Mouse (Mus musculus) heart, adult 2 months (tissue): ENCODE data around the gene BC034090.

Experiments
- CTCF ChIP-seq: fragments of 200-600 bp; IDR thresholded peaks from 2 replicates; pipeline ENCODE4 v1.8.1; 2022; ENCODE audit warnings: antibody characterized with exemption, mild to moderate bottlenecking, moderate library complexity
- POLR2A ChIP-seq: fragments of 200-500 bp; IDR thresholded peaks from 2 replicates; pipeline ENCODE4 v1.6.1; 2011; ENCODE audit warnings: mild to moderate bottlenecking, low read depth, low read length, control low read depth; ENCODE audit not compliant: insufficient read depth

GRCm38 (mm10) chr1:155203954-155204353 lies 40.3 kb downstream of the BC034090 start:
- no peak for TF ChIP-seq CTCF
- TF ChIP-seq POLR2A = no peak
